Mouse (Mus musculus): Measurements from ENCODE around the gene Dazap1.

The Dazap1 gene

DNA sequence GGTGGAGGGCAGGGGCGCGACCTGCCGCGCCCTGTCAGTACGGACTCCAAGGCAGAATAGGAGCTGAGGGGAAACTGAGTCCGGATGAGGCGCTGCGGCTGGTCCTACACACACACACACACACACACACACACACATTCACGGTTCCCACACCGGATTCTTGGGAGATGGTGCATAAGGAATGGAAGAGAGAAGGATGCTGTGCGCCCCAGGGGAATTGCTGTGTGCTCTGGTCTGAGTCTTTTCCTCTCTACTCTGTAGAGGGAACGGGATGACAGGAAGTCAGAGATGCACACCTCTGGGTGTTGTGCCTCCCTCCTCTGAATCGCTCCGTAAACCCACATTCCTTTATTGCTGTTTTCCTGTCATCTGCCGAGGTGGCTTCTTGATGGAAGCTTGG lies 38.0 kb downstream of the Dazap1 start:
- DNase-seq = no peak

DNA sequence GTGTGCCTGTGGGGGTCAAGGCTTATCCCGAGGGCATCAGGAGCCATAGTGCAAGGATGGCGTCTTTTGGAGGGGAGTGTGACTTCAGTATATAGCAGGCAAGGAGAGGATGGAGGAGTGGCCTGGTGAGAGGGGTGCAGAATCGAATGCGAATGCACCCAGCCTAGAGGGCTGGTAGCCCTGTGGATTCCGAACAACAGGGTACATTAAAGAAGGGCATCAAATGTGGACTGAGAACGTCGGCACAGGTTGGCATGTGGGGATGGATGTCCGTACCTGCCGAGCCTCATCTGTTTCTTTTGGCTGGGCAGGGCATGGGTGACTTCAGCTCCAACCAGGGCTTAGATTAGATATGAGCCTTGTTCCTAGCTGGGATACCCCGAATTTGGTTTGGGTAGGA lies 38.5 kb downstream of the Dazap1 start:
- DNase-seq = peak; percentile 50 to 57

DNA sequence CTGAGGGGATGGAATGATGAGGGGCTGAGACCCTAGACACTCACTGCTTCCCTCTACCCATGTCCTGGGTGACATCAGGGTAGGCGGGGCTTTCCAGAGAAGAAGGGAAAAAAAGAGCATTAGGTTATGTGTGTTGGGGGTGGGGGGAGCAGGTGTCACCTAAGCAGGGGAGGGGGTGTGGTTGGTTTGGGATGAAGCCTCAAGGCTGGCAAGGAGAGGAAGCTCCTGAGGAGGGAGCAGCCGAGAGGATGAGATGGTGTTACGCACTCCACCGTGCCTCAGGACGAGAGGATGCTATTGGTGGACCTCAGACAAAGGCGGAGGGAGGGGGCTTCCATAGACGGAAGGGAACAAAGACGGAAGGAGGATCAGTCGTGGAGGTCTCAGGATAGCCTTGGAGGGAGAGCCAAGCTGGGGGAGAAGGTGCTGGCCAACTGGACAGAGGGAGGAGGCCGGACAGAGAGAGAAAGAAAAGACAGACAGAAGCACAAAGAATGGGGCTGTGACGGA lies 39.4 kb downstream of the Dazap1 start:
- DNase-seq = peak; percentile 42 to 56

DNA sequence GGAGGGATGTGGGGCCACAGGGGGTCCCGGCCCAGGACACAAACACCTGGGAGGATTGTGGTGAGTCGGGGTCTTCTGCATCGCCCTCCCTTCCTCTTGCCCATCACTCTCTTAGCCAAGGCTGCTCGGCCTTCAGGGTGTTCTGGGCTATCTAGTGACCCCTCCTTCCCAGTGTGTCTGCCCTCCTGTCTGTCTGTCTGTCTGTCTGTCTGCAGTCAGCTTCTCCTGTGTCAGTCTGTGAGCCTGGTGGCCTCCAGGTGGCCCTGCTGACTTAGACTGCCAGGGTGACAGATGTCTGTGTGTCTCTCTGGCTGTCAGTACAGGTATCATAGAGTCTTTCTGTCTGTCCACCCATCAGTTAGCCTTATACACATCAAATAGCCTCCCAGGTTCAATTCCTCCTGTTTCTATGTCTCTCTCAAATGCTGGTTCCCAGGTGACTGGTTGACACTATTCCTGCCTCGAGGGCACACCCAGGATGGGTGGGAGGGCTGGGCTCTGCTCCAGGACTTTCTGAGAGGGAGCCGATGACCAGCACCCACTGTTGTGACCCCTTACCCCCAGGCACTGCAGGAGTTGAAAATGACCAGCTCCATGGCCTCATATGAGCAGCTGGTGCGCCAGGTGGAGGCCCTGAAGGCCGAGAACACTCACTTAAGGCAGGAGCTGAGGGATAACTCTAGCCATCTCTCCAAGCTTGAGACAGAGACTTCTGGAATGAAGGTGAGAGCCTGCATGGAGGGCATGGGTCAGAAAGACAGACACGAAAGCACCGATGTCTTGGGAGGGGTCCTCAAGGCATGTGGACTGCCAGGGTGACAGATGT lies 40.2 kb downstream of the Dazap1 start:
- peak; percentile 47 to 52 for DNase-seq

DNA sequence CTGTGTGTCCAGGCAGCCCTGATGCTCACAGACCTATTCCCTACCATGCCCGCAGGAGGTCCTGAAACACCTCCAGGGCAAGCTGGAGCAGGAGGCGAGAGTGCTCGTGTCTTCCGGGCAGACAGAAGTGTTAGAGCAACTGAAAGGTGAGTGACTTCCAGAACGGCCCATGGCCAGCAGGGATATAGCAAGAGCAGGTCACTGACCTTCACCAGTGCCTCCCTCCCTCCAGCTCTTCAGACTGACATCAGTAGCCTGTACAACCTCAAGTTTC lies 40.7 kb downstream of the Dazap1 start:
- DNase-seq = peak in 1 of 2 experiments; percentile 53

DNA sequence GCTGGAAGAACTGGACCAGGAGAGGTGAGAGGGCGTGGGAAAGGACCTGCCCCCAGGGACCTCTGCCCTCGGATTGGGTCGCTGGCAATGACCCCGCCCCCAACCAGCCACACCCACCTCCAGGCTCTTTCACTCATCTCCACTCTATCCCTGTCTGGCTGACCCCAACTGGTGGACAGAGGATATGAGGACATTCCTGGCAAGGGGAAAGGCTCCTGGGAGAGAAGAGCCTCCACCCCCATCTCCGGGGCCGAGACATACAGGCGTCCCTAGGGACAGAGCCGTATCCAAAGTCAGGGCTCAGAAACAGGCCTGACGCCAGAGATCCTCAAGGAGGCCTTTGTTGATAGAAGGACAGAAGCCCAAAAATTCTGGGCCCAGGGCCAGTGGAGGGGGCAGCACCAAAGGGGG lies 41.2 kb downstream of the Dazap1 start:
- peak; percentile 58 to 70 for DNase-seq

DNA sequence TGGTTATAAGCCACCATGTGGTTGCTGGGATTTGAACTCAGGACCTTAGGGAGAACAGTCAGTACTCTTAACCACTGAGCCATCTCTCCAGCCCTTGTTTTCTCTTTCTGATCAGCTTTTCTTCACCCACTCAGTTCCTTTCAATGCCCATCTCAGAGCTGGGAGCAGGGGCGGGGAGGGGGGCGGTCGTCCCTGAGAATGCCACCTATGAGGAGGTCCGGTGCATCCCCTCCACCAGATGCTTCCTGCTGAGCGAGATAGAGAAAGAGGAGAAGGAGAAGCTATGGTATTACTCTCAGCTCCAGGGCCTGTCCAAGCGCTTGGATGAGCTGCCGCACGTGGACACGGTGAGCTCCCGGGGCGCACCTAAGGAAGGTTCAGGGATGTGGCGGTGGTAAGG lies 43.2 kb downstream of the Dazap1 start:
- no peak for DNase-seq

DNA sequence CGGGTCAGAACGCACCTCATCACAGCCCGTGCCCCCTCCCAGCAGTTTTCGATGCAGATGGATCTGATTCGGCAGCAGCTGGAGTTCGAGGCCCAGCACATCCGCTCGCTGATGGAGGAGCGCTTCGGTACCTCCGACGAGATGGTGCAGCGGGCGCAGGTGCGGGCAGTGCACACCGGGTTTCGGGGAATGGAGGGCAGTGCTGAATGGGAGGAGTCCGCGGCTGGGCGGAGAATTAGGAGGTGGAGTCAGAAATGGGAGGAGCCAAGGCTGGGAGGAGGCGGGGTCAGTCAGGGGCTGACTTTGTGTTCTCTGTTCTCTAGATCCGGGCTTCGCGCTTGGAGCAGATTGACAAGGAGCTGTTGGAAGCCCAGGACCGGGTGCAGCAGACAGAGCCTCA lies 43.6 kb downstream of the Dazap1 start:
- DNase-seq = peak in 1 of 2 experiments; percentile 44

DNA sequence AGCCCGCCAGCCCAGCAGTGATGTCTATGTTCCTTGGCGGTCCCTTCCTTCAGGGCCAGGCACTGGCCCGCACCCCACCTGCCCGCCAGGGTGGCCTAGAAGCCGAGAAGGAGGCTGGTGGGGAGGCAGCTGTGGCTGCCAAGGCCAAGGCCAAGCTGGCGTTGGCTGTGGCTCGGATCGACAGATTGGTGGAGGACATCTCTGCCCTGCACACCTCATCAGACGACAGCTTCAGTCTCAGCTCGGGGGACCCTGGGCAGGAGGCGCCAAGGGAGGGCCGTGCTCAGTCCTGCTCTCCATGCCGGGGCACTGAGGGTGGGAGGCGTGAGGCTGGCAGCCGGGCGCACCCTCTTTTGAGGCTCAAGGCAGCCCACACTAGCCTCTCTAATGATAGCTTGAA lies 50.3 kb downstream of the Dazap1 start:
- DNase-seq = peak; percentile 64 to 66

DNA sequence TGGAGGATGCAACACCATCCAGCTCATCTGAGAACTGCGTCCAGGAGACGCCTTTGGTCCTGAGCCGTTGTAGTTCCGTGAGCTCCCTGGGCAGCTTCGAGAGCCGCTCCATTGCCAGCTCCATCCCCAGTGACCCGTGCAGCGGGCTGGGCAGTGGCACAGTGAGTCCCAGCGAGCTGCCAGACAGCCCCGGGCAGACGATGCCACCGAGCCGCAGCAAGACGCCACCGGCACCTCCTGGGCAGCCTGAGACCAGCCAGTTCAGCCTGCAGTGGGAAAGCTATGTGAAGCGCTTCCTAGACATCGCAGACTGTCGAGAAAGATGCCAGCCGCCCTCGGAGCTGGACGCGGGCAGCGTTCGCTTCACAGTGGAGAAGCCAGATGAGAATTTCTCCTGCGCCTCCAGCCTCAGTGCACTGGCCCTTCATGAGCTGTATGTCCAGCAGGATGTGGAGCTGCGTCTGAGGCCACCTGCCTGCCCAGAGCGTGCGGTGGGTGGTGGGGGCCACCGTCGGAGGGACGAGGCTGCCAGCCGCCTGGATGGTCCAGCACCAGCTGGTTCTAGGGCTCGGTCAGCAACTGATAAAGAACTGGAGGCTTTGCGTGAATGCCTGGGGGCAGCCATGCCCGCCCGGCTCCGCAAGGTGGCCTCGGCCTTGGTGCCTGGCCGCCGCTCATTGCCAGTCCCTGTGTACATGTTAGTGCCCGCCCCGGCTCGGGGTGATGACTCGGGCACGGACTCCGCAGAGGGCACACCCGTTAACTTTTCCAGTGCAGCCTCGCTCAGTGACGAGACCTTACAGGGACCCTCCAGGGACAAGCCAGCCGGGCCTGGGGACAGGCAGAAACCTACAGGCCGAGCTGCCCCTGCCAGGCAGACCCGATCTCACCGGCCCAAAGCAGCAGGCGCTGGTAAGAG lies 51.6 kb downstream of the Dazap1 start:
- peak; percentile 72 to 73 for DNase-seq

DNA sequence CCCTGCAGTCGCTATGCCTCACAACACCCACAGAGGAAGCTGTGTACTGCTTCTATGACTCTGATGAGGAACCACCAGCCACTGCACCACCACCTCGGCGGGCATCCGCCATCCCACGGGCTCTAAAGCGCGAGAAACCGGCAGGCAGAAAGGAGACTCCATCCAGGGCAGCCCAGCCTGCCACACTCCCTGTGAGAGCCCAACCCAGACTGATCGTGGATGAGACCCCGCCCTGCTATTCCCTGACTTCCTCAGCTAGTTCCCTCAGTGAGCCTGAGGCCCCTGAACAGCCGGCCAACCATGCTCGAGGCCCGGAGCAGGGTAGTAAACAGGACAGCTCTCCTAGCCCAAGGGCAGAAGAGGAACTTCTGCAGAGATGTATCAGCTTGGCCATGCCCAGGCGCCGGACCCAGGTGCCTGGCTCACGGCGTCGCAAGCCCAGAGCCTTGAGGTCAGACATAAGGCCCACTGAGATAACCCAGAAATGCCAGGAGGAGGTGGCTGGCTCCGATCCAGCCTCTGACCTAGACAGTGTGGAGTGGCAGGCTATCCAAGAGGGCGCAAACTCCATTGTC lies 52.4 kb downstream of the Dazap1 start:
- peak; percentile 73 to 79 for DNase-seq

DNA sequence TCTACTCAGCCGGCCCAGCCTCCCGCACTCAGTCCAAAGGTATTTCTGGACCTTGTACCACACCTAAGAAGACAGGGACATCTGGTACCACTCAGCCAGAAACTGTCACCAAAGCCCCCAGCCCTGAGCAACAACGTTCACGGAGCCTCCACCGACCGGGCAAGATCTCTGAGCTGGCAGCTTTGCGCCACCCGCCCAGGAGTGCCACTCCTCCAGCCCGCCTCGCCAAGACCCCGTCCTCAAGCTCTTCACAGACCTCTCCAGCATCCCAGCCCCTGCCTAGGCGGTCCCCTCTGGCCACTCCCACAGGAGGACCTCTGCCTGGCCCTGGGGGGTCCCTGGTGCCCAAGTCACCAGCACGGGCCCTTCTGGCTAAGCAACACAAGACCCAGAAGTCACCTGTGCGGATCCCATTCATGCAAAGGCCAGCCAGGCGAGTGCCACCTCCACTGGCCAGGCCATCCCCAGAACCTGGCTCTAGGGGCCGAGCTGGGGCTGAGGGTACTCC lies 53.3 kb downstream of the Dazap1 start:
- peak; percentile 38 to 46 for DNase-seq

DNA sequence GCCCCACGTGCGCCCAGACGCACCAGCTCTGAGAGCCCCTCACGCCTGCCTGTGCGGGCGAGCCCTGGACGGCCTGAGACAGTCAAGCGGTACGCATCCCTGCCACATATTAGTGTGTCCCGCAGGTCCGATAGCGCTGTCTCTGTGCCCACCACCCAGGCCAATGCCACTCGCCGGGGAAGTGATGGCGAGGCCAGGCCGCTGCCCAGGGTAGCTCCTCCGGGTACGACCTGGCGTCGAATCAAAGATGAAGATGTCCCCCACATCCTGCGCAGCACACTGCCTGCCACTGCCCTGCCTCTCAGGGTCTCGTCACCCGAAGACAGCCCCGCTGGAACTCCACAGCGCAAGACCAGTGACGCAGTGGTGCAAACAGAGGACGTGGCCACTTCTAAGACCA lies 54.0 kb downstream of the Dazap1 start:
- peak in 1 of 2 experiments; percentile 37 for DNase-seq

DNA sequence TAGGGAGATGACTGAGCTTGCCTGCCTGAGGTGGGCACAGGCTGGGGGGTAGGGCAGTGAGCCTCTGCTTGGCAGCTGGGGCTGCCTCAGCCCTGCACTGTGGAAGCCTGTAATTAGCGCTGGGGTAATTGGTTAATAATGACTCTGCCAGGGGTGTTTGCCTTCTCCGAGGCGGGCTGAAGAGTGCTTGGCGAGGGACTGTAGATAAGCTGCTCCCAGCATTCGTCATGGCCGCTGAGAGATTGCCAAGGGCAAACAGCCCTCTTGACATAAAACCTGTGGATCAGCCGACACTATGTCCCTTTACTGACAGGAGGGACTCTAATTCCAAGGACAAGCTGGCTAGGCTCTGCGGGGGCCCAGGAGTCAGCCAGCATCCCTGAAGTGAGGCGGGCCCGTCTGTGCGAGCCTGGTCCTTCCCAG lies 55.1 kb downstream of the Dazap1 start:
- DNase-seq = peak; percentile 47 to 56

DNA sequence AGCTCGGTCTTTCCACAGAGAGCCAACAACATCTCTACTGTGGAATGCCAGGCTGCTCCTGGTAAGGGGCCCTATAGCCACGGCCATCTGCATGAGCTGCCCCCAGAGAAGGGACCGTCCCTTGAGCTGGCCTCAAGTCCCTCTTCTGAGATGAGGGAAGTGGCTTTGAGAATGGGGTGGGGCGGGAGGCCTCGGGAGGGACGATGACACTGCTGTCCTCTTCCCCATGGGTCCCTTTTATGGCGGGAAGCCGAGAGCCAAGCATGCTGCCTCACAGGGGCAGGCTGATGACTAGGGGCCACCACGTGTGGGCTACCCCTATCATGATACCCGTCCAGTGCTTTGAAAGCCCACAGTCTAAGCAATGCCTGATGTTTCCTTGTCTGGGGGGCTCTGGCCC lies 55.7 kb downstream of the Dazap1 start:
- DNase-seq = no peak

DNA sequence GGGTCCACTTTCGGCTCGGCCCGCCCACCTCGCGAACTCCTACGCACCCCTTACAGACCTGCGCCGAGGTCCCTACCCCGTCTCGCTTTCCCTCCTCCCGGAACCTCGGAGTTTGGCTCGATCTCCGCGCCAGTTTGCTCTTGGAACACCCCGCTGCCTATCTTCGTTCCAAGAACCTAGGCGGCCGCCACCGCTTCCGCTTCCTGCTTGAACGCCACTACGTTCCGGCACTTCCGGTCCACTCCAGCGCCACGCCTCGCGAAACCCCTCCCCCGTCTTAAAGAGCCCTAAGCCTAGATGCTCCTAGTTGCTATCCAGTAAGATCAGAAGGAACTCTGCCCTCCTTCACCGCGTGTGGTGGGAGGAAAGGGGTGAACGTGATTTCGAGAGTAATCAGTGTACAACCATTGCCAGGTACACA lies 59.1 kb downstream of the Dazap1 start, which contains the start of gene 2310011J03Rik:
Gene 2310011J03Rik (minus strand): TSS at position 198 of the 421 bp plus-strand sequence.
- peak; percentile 89 to 94 for DNase-seq

DNA sequence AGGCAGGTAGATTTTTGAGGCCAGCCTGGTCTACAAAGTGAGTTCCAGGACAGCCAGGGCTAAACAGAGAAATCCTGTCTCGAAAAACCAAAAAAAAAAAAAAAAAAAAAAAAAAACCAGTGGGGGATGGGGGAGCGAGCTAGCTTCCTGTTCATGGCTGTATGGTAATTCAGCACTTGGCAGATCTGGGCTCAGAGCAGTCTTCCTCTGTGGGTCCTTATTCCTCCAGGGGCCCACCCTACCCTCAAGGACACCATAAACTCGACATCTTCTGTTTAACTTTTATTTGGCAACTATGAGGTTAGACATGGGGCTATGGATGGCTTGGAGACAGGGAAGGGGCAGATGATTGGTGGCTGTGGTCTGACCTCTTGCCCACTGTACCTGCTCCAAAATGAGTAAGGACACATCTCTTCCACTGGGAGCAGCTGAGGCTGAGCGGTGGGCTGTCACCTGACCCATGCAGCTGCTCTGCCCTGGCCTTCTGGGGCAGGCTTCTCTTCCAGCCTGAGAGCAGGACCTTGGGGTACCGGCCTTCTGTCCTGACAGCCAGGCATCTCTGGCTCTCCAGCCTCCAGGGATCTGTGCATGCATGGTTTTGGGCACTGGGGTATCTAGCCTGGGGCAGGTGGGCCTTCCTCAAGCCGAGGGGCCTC lies 59.9 kb downstream of the Dazap1 start:
- DNase-seq = no peak

DNA sequence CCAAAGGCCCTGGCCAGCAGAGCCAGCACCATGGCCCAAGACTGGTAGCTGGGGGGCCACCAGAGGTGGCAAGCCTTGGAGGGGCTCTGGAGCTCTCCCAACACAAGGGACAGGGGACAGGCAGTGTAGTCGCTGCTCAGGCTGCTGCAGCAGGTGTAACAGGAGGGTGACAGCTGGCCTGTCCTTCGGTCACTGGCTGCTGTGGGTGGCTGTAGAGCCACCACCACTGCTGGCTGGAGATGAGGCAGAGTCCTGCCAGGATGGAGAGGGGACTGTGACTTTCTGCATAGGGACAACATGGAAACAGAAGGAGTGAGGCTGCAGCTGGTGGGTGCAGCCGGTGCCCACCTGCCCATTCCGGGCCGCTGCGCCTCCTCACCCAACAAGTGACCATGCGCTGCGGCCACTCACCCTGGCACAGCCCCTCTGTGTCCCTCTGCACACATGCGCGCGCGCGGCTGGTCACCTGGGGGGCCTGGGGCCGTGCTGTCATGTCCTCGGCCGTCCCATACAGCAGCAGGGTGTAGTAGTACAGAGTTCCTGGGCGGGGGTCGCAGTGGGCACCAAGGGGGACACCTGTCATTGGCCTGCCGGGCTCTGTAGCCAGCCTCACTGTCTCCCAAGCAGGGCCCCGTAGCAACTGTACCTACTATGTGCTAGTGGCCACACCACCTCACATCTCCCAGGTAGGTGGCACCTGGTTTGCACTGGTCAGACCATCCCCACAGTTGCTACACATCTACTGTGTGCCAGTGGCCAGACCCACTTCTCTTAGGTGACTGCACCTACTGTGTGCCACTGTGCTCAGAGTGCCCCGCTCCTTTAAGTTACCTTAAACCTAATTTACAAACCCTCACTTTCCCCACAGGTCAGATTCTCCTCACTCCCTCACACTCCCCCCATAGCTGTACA lies 60.6 kb downstream of the Dazap1 start:
- peak in 1 of 2 experiments; percentile 43 for DNase-seq

DNA sequence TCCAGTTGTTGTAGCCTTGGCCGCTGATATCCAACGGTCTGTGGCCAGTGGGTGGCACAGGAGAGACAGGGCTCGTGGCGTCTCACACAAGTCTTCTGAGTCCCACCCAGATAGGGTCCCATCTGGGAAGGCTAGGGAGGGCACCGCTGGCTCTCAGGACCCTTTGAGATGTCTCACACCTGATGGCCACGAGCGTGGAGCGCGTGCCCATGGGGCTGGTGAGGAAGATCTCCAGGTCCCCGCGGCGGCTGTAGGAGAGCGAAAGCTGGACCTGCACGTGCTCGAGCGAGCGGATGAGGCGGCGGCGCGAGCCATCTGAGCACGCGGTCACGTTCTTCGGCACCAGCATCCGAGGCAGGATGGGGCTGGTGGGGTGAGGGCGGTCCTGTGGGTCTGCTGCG lies 61.5 kb downstream of the Dazap1 start:
- peak; percentile 46 to 57 for DNase-seq

DNA sequence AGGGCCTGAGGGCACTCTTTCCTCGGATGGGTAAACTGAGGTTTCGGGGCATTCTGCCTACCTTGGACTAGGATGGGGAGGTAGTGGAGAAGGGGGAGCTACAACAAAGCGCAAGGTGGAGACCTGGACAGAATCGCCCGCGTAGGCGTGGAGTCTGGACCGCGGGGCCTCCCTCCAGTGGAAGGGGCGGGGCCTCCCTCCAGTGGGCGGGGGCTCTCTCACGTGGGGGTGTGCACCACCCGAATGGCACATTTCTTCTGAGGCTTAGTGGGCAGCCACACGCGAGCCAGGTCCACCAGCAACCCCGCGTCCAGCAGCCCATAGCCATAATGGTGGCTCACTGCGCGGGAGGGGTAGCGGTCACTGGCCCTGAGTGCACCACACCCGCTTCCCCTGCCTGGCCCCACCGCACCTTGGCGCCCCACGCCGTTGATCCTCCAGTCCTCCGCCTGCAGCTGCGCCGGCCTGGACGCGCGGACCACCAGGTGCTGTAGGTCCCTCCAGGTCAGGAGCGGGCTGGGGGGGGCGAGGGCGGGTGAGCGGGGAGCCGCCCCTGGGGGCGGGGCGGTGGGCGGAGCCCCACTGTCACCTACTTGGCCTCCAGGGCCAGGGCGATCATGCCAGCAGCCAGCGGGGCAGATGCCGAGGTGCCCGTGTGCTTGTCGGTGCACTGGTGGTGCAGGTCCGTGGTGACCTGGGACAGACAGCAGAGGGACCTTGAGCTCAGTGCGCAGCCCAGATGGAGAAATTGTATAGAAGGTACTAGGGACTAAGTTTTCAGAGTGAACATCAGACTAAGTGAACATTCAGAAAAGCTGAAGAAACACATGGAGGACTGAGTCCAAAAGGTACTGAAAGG lies 62.2 kb downstream of the Dazap1 start:
- DNase-seq = peak; percentile 73 to 84

Measured in cerebellum, postnatal 25 days (tissue).